In the genomic region with DNA sequence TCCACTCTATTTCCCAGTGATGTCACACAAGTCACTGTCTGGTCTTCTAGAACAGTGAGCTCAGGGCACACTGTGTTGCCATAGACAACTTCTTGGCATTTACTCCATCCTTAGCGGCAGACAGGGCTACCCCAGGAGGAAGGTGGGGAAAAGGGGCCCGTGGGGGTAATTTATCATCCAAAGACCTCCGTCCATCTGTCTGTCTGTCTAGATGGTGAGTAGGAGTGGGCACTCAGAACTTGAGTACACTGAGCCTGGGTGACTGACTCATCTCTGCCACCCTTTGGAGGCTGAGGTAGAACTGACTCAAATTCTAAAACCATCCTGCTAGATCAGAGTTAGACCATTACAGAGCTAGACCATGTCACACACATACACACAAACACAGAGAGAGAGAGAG, we compare ENCODE assay signal across 8 mouse cellular contexts. TPM values are rescaled to one million over a fixed set of nuclear protein-coding genes. Genes with fewer than 3 reads are reported as not detected.
DNase-seq lines count a peak whose midpoint lies in the region; ATAC-seq and TF ChIP-seq lines count a peak whose summit lies in the region.

Gene Stard10, plus strand, starts transcription at position 73 of the 400 bp plus-strand sequence.

- no peak within 1 kb of the TSS for H3K4me2 ChIP-seq in heart, embryonic 13.5 days
- no peak within 1 kb of the TSS for H3K4me2 ChIP-seq in forebrain, embryonic 12.5 days

- no peak within 1 kb of the TSS for H3K9ac ChIP-seq in heart, embryonic 13.5 days
- H3K9ac ChIP-seq in forebrain, embryonic 12.5 days, result no peak within 1 kb of the TSS

- peaks cover 10% of the 10 kb centered on the region for H3K4me1 ChIP-seq in lung, adult 2 months (ENCODE audit: control insufficient read depth, insufficient read depth, low read length)
- peaks cover 47% of the 10 kb centered on the region for H3K4me1 ChIP-seq in heart, embryonic 13.5 days
- H3K4me1 ChIP-seq in limb, embryonic 10.5 days, result peaks cover 19% of the 10 kb centered on the region
- H3K4me1 ChIP-seq in forebrain, embryonic 12.5 days, result peaks cover 13% of the 10 kb centered on the region

- no peak for ATAC-seq in heart, embryonic 13.5 days (ENCODE audit: extremely low read depth, insufficient number of reproducible peaks, low FRiP score, low TSS enrichment)
- ATAC-seq in forebrain, embryonic 12.5 days (ENCODE audit: low FRiP score), result no peak

- no peak within 1 kb of the TSS for H3K4me3 ChIP-seq in lung, adult 2 months (replicated peaks; ENCODE audit: extremely low read depth, low read depth, low read length)
- no peak within 1 kb of the TSS for H3K4me3 ChIP-seq in heart, embryonic 13.5 days
- no peak within 1 kb of the TSS for H3K4me3 ChIP-seq in limb, embryonic 10.5 days
- H3K4me3 ChIP-seq in forebrain, embryonic 12.5 days (replicated peaks), result no peak within 1 kb of the TSS

- WGBS in lung, adult 2 months, result 66% methylated on average over 3 of the region's 3 CpGs
- WGBS in heart, embryonic 13.5 days, result 77% methylated on average over 3 of the region's 3 CpGs
- WGBS in limb, embryonic 10.5 days, result 87% methylated on average over 3 of the region's 3 CpGs
- 82% methylated on average over 3 of the region's 3 CpGs for WGBS in forebrain, embryonic 12.5 days

- H3K27me3 ChIP-seq in heart, embryonic 13.5 days (replicated peaks), result peaks cover 28% of the 10 kb centered on the region
- H3K27me3 ChIP-seq in limb, embryonic 10.5 days (ENCODE audit: low read depth, poor library complexity, severe bottlenecking), result peaks cover 35% of the 10 kb centered on the region
- H3K27me3 ChIP-seq in forebrain, embryonic 12.5 days, result peaks cover 31% of the 10 kb centered on the region

- no peak for DNase-seq in lung, adult 2 months
- DNase-seq in lung, adult 18-20 months, result no peak
- DNase-seq in brain, embryonic 14.5 days (ENCODE audit: low read depth), result no peak
- DNase-seq in limb, embryonic 10.5 days (ENCODE audit: low spot score), result no peak
- DNase-seq in retina, embryonic 14.5 days (ENCODE audit: low spot score), result no peak
- no peak for DNase-seq in spleen, postnatal 10 days (ENCODE audit: low spot score in 2 of 2)

- TF ChIP-seq POLR2A in lung, adult 2 months (IDR thresholded peaks at IDR 0.05; ENCODE audit: borderline replicate concordance, extremely low read depth, low read depth, low read length), result no peak
- TF ChIP-seq POLR2A in brain, embryonic 14.5 days (IDR thresholded peaks at IDR 0.05; ENCODE audit: borderline replicate concordance, extremely low read depth, insufficient read depth, insufficient read length, poor library complexity, severe bottlenecking), result no peak

- no peaks in the 10 kb centered on the region for H3K9me3 ChIP-seq in heart, embryonic 13.5 days
- H3K9me3 ChIP-seq in limb, embryonic 10.5 days (replicated peaks), result no peaks in the 10 kb centered on the region
- H3K9me3 ChIP-seq in forebrain, embryonic 12.5 days, result no peaks in the 10 kb centered on the region

- no peaks in the 10 kb centered on the region for H3K36me3 ChIP-seq in heart, embryonic 13.5 days
- H3K36me3 ChIP-seq in limb, embryonic 10.5 days, result no peaks in the 10 kb centered on the region
- H3K36me3 ChIP-seq in forebrain, embryonic 12.5 days (replicated peaks), result no peaks in the 10 kb centered on the region

- TF ChIP-seq CTCF in lung, adult 2 months (IDR thresholded peaks at IDR 0.05; ENCODE audit: insufficient read depth, low read length), result no peak
- TF ChIP-seq CTCF in brain, embryonic 14.5 days (IDR thresholded peaks at IDR 0.05; ENCODE audit: borderline replicate concordance, extremely low read depth, insufficient read depth, insufficient read length), result no peak

- no peak within 1 kb of the TSS for H3K27ac ChIP-seq in heart, embryonic 13.5 days (replicated peaks)
- H3K27ac ChIP-seq in limb, embryonic 10.5 days, result no peak within 1 kb of the TSS
- no peak within 1 kb of the TSS for H3K27ac ChIP-seq in forebrain, embryonic 12.5 days

RNA-seq across cellular contexts. Expression of gene Stard10, which starts in this region (rescaled TPM):
- 104 and 107 TPM in 2 replicates for polyA plus RNA-seq in lung, adult 2 months (2012; rRNA removed)
- 11.6 and 17.9 TPM in 2 replicates for polyA plus RNA-seq in brain, embryonic 14.5 days (2012; rRNA removed)
- polyA plus RNA-seq in heart, embryonic 13.5 days (2015; fragmentation: Nextera tagmentation; extraction: Ambion mirVana), result 32.9 and 35.4 TPM in 2 replicates
- 10.1 and 11.7 TPM in 2 replicates for polyA plus RNA-seq in limb, embryonic 10.5 days (2016; fragmentation: Nextera tagmentation; extraction: Ambion mirVana)
- polyA plus RNA-seq in forebrain, embryonic 12.5 days (2016; fragmentation: Nextera tagmentation; extraction: Ambion mirVana), result 5.8 and 6.2 TPM in 2 replicates
